Mouse (Mus musculus): ENCODE measurements around the gene Hmgcl. TPM values are rescaled to one million over a fixed set of nuclear protein-coding genes. Genes with fewer than 3 reads are reported as not detected.

Gene Hmgcl
- polyA plus RNA-seq, 2 experiments, result 69.7 to 93.4 TPM

DNA sequence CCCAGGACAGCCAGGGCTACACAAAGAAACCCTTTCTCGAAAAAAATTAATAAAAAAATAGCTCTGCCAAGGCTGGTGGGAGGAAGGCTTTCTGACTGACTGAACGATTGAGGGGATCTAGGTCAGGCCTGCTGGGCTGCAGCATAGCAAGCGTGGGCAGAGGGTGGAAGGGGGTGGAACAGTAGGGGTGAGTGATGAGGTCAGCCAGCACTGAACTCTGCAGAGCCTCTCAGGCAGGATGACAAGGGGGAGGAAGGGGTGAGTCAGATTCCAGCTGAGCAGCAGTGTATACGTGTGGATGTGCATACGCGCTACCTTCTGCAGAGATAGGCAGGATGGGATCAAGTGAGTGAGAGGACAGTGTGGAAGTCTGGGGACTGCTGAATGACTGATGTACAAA lies 3.7 kb downstream of the Hmgcl start:
- H3K36me3 ChIP-seq (ENCODE audit: control insufficient read depth, insufficient read depth, low read length), result peaks cover 32% of the 10 kb centered on the region
- no peak overlapping the region for H3K9ac ChIP-seq (ENCODE audit: low read depth, low read length, severe bottlenecking)
- H3K27me3 ChIP-seq (ENCODE audit: control insufficient read depth, insufficient read depth, low read length), result no peaks in the 10 kb centered on the region
- TF ChIP-seq POLR2A (IDR thresholded peaks at IDR 0.05; ENCODE audit: borderline replicate concordance, extremely low read depth, insufficient read depth, insufficient read length), result no peak
- WGBS, result 73% methylated on average over 6 of the region's 6 CpGs
- no peak overlapping the region for H3K4me3 ChIP-seq (replicated peaks; ENCODE audit: low read length)
- H3K4me1 ChIP-seq (ENCODE audit: control insufficient read depth, insufficient read depth, low read length), result peaks cover 9% of the 10 kb centered on the region; the same call in 1 of the 2 replicates
- ATAC-seq (ENCODE audit: low FRiP score, low read depth), result no peak
- no peak for DNase-seq (ENCODE audit: low spot score)
- H3K4me2 ChIP-seq (replicated peaks; ENCODE audit: low read depth, low read length, severe bottlenecking), result no peak overlapping the region
- H3K9me3 ChIP-seq (ENCODE audit: control insufficient read depth, low read length), result no peaks in the 10 kb centered on the region
- H3K27ac ChIP-seq (replicated peaks; ENCODE audit: low read depth, low read length), result no peak overlapping the region

GRCm38 (mm10) chr4:135950365-135950764 lies 4.1 kb downstream of the Hmgcl start:
- no peaks in the 10 kb centered on the region for H3K9me3 ChIP-seq (ENCODE audit: control insufficient read depth, low read length)
- DNase-seq (ENCODE audit: low spot score) (no peak), ATAC-seq (ENCODE audit: low FRiP score, low read depth) (no peak)
- no peak overlapping the region for H3K9ac ChIP-seq (ENCODE audit: low read depth, low read length, severe bottlenecking)
- no peaks in the 10 kb centered on the region for H3K27me3 ChIP-seq (ENCODE audit: control insufficient read depth, insufficient read depth, low read length)
- H3K4me2 ChIP-seq (replicated peaks; ENCODE audit: low read depth, low read length, severe bottlenecking), result no peak overlapping the region
- H3K27ac ChIP-seq (replicated peaks; ENCODE audit: low read depth, low read length), result no peak overlapping the region
- peaks cover 35% of the 10 kb centered on the region for H3K36me3 ChIP-seq (ENCODE audit: control insufficient read depth, insufficient read depth, low read length)
- WGBS, result 87% methylated on average over 6 of the region's 6 CpGs
- peaks cover 9% of the 10 kb centered on the region; the same call in 1 of the 2 replicates for H3K4me1 ChIP-seq (ENCODE audit: control insufficient read depth, insufficient read depth, low read length)
- no peak for TF ChIP-seq POLR2A (IDR thresholded peaks at IDR 0.05; ENCODE audit: borderline replicate concordance, extremely low read depth, insufficient read depth, insufficient read length)
- no peak overlapping the region for H3K4me3 ChIP-seq (replicated peaks; ENCODE audit: low read length)

- no peak overlapping the region for H3K4me3 ChIP-seq (replicated peaks; ENCODE audit: low read length)
- H3K9ac ChIP-seq (ENCODE audit: low read depth, low read length, severe bottlenecking), result no peak overlapping the region
- ATAC-seq (ENCODE audit: low FRiP score, low read depth) (no peak), DNase-seq (ENCODE audit: low spot score) (no peak)
- no peaks in the 10 kb centered on the region for H3K9me3 ChIP-seq (ENCODE audit: control insufficient read depth, low read length)
- no peak for TF ChIP-seq POLR2A (IDR thresholded peaks at IDR 0.05; ENCODE audit: borderline replicate concordance, extremely low read depth, insufficient read depth, insufficient read length)
- WGBS, result 94% methylated on average over 3 of the region's 3 CpGs
- H3K27me3 ChIP-seq (ENCODE audit: control insufficient read depth, insufficient read depth, low read length), result no peaks in the 10 kb centered on the region
- H3K4me2 ChIP-seq (replicated peaks; ENCODE audit: low read depth, low read length, severe bottlenecking), result no peak overlapping the region
- H3K36me3 ChIP-seq (ENCODE audit: control insufficient read depth, insufficient read depth, low read length), result peaks cover 45% of the 10 kb centered on the region
- H3K4me1 ChIP-seq (ENCODE audit: control insufficient read depth, insufficient read depth, low read length), result peaks cover 5% of the 10 kb centered on the region; the same call in 1 of the 2 replicates
- H3K27ac ChIP-seq (replicated peaks; ENCODE audit: low read depth, low read length), result no peak overlapping the region
Measured at GRCm38 (mm10) chr4:135951505-135951904, 5.3 kb downstream of the Hmgcl start.

DNA sequence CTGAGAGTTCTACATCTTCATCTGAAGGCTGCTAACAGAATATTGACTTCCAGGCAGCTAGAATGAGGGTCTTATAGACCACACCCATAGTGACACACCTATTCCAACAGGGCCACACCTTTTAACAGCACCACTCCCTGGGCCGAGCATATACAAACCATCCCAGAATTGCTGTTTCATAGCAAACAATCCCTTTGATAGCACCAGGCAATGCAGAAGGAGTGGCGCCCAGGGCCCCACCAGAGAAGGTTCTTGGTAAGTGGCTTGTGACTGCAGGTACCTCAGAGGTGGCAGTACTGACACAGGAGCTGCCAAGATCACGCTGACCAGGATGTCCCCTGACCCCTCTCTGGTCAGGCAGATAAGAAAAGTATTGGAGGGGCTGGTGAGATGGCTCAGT lies 6.9 kb downstream of the Hmgcl start:
- H3K36me3 ChIP-seq (ENCODE audit: control insufficient read depth, insufficient read depth, low read length), result peaks cover 54% of the 10 kb centered on the region

GRCm38 (mm10) chr4:135954241-135954640 lies 8.0 kb downstream of the Hmgcl start:
- H3K36me3 ChIP-seq (ENCODE audit: control insufficient read depth, insufficient read depth, low read length), result peaks cover 64% of the 10 kb centered on the region

More for the DNA sequence above, 6.9 kb downstream of the Hmgcl start:
- ATAC-seq (ENCODE audit: low FRiP score, low read depth) (no peak), DNase-seq (ENCODE audit: low spot score) (no peak)
- Histone ChIP-seq H3K9ac (ENCODE audit: low read depth, low read length, severe bottlenecking) (no peak overlapping the region), H3K27ac (replicated peaks; ENCODE audit: low read depth, low read length) (no peak overlapping the region), H3K4me2 (replicated peaks; ENCODE audit: low read depth, low read length, severe bottlenecking) (no peak overlapping the region), H3K9me3 (ENCODE audit: control insufficient read depth, low read length) (no peaks in the 10 kb centered on the region), H3K4me3 (replicated peaks; ENCODE audit: low read length) (no peak overlapping the region), H3K4me1 (ENCODE audit: control insufficient read depth, insufficient read depth, low read length) (no peaks in the 10 kb centered on the region), H3K27me3 (ENCODE audit: control insufficient read depth, insufficient read depth, low read length) (no peaks in the 10 kb centered on the region)
- WGBS, result 89% methylated on average over 3 of the region's 3 CpGs
- no peak for TF ChIP-seq POLR2A (IDR thresholded peaks at IDR 0.05; ENCODE audit: borderline replicate concordance, extremely low read depth, insufficient read depth, insufficient read length)

GRCm38 (mm10) chr4:135955886-135956285 lies 9.6 kb downstream of the Hmgcl start:
- DNase-seq (ENCODE audit: low spot score), result no peak
- Histone ChIP-seq H3K36me3 (ENCODE audit: control insufficient read depth, insufficient read depth, low read length) (peaks cover 72% of the 10 kb centered on the region), H3K9ac (ENCODE audit: low read depth, low read length, severe bottlenecking) (no peak overlapping the region), H3K4me2 (replicated peaks; ENCODE audit: low read depth, low read length, severe bottlenecking) (no peak overlapping the region), H3K27ac (replicated peaks; ENCODE audit: low read depth, low read length) (no peak overlapping the region), H3K9me3 (ENCODE audit: control insufficient read depth, low read length) (no peaks in the 10 kb centered on the region), H3K27me3 (ENCODE audit: control insufficient read depth, insufficient read depth, low read length) (no peaks in the 10 kb centered on the region), H3K4me1 (ENCODE audit: control insufficient read depth, insufficient read depth, low read length) (no peaks in the 10 kb centered on the region), H3K4me3 (replicated peaks; ENCODE audit: low read length) (no peak overlapping the region)
- TF ChIP-seq POLR2A (IDR thresholded peaks at IDR 0.05; ENCODE audit: borderline replicate concordance, extremely low read depth, insufficient read depth, insufficient read length), result no peak
- 84% methylated on average over 9 of the region's 9 CpGs for WGBS
- ATAC-seq (ENCODE audit: low FRiP score, low read depth), result no peak

More at GRCm38 (mm10) chr4:135954241-135954640, 8.0 kb downstream of the Hmgcl start:
- no peaks in the 10 kb centered on the region for H3K9me3 ChIP-seq (ENCODE audit: control insufficient read depth, low read length)
- no peaks in the 10 kb centered on the region for H3K27me3 ChIP-seq (ENCODE audit: control insufficient read depth, insufficient read depth, low read length)
- WGBS, result 6% methylated on average over 2 of the region's 2 CpGs
- no peak overlapping the region for H3K9ac ChIP-seq (ENCODE audit: low read depth, low read length, severe bottlenecking)
- ATAC-seq (ENCODE audit: low FRiP score, low read depth) (peak; percentile 68), DNase-seq (ENCODE audit: low spot score) (peak; percentile 52)
- H3K4me3 ChIP-seq (replicated peaks; ENCODE audit: low read length), result no peak overlapping the region
- no peak overlapping the region for H3K27ac ChIP-seq (replicated peaks; ENCODE audit: low read depth, low read length)
- H3K4me2 ChIP-seq (replicated peaks; ENCODE audit: low read depth, low read length, severe bottlenecking), result no peak overlapping the region
- H3K4me1 ChIP-seq (ENCODE audit: control insufficient read depth, insufficient read depth, low read length), result no peaks in the 10 kb centered on the region
- TF ChIP-seq POLR2A (IDR thresholded peaks at IDR 0.05; ENCODE audit: borderline replicate concordance, extremely low read depth, insufficient read depth, insufficient read length), result no peak
